Mouse (Mus musculus): ENCODE data around the gene Ajap1. TPM values are rescaled to one million over a fixed set of nuclear protein-coding genes. Genes with fewer than 3 reads are reported as not detected.

Gene Ajap1
- total RNA-seq (2021) = 10 to 100 TPM; 48.3 to 49.0 TPM
- long read RNA-seq, experiment 1, transcript Ajap1-201 (6 exons, 3,048 nt) = major isoform, 66 of 78 reads
- long read RNA-seq, experiment 1, partial matches to known transcripts = 3 of 78 reads
- long read RNA-seq, experiment 1, other reads (novel, unspliced or antisense) = 8 of 78 reads
- long read RNA-seq, experiment 2, transcript Ajap1-201 (6 exons, 3,048 nt) = major isoform, 106 of 132 reads
- long read RNA-seq, experiment 2, partial matches to known transcripts = 10 of 132 reads
- long read RNA-seq, experiment 2, other reads (novel, unspliced or antisense) = 16 of 132 reads

DNA sequence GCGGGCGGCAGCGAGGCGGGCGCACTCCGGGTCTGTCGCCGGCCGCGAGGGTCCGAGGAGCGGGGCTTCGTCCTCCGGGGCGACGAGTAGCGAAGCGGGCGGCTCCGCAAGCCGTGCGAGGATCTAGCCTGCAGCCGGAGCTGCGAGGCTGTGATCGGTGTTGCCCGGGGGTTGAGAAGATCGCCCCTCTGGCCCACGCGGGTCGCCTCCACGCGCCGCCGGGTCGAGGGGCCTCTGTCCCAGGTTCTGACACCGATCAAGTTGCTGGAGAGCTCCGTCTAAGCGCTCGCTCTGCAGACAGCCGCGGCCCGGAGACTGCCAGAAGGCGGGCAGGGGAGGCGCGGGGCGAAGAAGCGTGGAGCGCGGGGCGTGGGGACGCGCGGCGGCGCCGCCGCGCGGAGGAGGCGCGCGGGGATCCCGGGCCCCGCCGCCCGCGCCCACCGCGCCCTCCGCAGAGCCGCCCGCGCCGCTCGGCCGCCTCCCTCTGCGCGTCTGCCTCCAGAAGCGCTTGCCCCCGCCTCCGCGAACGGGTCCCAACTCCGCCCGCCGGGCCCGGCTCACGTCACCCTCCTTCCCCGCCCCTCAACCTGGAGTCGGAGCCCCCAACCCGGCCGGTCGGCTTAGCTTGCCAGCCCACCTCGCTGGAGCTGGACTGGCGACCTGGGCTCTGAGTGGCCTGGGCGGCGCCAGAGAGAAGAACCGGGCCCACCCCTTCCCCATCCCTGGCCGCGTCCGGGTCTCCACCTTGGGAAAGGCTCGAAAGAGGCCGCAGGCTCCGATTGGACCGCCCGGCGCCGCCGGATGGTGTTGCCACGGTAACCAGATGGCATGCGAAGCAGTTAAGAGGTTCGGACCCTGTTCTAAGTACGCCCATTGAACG lies at the start of gene Ajap1:
Ajap1 (minus strand) TSS at position 353 of the 880 bp plus-strand sequence.
- peak; percentile 61 to 67 for DNase-seq (ENCODE audit: low spot score in 2 of 2)
- TF ChIP-seq CTCF (conservative IDR thresholded peaks at IDR 0.05) = no peak
- Histone ChIP-seq H3K4me3 (peak within 1 kb of the TSS; percentile 73), H3K27ac (peak within 1 kb of the TSS; percentile 95)

DNA sequence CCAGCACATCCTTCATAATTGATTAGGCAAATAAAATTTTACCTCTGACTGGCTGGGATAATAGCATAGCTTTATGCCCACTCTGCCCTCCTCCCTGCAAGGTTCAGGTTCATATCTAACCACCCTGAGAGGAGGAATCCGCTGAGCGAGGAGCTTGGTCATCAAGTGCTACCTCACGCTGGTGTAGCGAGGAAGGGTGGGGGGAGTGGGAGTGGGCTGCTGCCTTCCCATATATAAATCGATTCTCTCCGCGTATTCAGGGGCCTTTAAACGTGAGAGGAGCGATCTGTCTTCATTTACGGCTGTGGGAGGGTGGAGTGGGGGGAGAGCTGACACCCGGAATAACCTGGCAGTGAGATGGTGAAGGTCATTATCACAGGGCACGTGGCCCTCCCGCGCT lies 47.9 kb upstream of the Ajap1 start:
- TF ChIP-seq CTCF (conservative IDR thresholded peaks at IDR 0.05) = no peak
- no peak for DNase-seq (ENCODE audit: low spot score in 2 of 2)
- H3K27ac ChIP-seq = no peak overlapping the region
- H3K4me3 ChIP-seq = no peak overlapping the region

- TF ChIP-seq CTCF (conservative IDR thresholded peaks at IDR 0.05) = no peak
- no peak for DNase-seq (ENCODE audit: low spot score in 2 of 2)
- Histone ChIP-seq H3K4me3 (no peak overlapping the region), H3K27ac (no peak overlapping the region)
Observed at GRCm38 (mm10) chr4:153521601-153522000, 39.0 kb upstream of the Ajap1 start.

DNA sequence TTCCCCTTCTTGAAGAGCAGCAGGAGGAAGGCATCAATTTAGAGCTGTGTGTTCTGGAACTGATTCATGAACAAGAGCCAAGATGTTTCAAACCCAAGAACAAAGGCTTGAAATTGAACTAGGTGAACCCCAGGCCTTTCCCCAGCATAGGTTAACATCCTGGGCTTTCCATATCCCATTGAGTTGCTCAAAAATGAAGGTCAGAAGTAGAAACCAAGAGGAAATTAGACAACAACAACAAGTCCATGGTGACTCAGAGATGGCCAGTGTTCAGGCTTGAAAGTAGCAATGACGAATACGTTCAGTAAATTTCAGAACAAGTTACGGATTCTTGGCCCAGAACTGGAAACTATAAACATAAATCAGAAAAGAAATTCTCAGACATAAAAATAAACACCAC lies 37.3 kb upstream of the Ajap1 start:
- H3K4me3 ChIP-seq = no peak overlapping the region

GRCm38 (mm10) chr4:153519289-153519688 lies 36.7 kb upstream of the Ajap1 start:
- DNase-seq (ENCODE audit: low spot score in 2 of 2) = no peak
- no peak overlapping the region for H3K4me3 ChIP-seq
- no peak for TF ChIP-seq CTCF (conservative IDR thresholded peaks at IDR 0.05)
- no peak overlapping the region for H3K27ac ChIP-seq

More for the DNA sequence above, 37.3 kb upstream of the Ajap1 start:
- TF ChIP-seq CTCF (conservative IDR thresholded peaks at IDR 0.05) = no peak
- no peak overlapping the region for H3K27ac ChIP-seq
- DNase-seq (ENCODE audit: low spot score in 2 of 2) = no peak

- Histone ChIP-seq H3K27ac (no peak overlapping the region), H3K4me3 (no peak overlapping the region)
- no peak for DNase-seq (ENCODE audit: low spot score in 2 of 2)
- TF ChIP-seq CTCF (conservative IDR thresholded peaks at IDR 0.05) = no peak
Observed at GRCm38 (mm10) chr4:153515786-153516185, 33.2 kb upstream of the Ajap1 start.

- H3K4me3 ChIP-seq = no peak overlapping the region
- no peak for DNase-seq (ENCODE audit: low spot score in 2 of 2)
- TF ChIP-seq CTCF (conservative IDR thresholded peaks at IDR 0.05) = no peak
- no peak overlapping the region for H3K27ac ChIP-seq
Observed at GRCm38 (mm10) chr4:153514071-153514470, 31.5 kb upstream of the Ajap1 start.

- no peak overlapping the region for H3K4me3 ChIP-seq
- no peak for TF ChIP-seq CTCF (conservative IDR thresholded peaks at IDR 0.05)
- no peak for DNase-seq (ENCODE audit: low spot score in 2 of 2)
- no peak overlapping the region for H3K27ac ChIP-seq
Observed at GRCm38 (mm10) chr4:153511530-153511929, 28.9 kb upstream of the Ajap1 start.

DNA sequence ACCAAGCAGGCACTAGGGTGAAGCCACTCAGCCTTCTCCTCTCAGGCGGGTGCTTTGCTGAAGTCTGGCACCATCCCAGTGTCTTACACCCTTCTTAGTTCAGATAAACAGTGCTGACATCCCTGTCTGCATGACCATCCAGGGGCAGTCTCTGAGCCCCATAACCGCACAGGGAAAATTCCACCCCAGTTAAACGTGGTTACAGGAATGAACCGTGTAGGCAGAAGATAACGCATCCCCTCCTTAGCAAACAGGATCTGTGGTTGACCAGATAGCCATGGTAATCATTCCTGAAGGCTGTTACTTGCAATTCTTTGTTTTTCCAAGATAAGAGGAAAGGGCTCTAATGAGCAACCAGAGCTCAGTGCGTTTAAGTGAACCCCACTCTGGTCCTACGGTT lies 19.3 kb upstream of the Ajap1 start:
- no peak for TF ChIP-seq CTCF (conservative IDR thresholded peaks at IDR 0.05)
- Histone ChIP-seq H3K4me3 (no peak overlapping the region), H3K27ac (no peak overlapping the region)
- no peak for DNase-seq (ENCODE audit: low spot score in 2 of 2)

DNA sequence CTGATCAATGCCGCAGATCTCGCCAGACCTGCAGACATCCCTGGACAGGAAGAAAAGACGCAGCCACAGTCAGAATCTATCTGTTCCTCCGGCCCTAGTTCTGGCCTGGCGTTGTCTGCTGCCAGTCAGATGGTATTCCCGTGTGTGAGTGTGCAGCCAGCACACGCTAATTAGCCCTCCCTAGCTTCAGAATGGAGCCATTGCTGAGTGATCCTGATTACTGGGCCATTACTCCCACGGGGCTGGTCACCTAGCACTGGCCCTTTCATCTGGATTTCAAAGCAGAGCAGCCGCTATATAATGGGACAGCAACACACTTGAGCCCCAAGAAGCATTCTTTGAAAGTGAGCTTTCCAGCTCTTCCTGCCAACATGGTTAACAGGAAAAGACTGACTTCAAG lies 9.8 kb upstream of the Ajap1 start:
- DNase-seq (ENCODE audit: low spot score in 2 of 2) = no peak
- TF ChIP-seq CTCF (conservative IDR thresholded peaks at IDR 0.05) = no peak
- Histone ChIP-seq H3K4me3 (no peak overlapping the region), H3K27ac (no peak overlapping the region)

GRCm38 (mm10) chr4:153489116-153489515 lies 6.5 kb upstream of the Ajap1 start:
- H3K27ac ChIP-seq = no peak overlapping the region
- no peak for DNase-seq (ENCODE audit: low spot score in 2 of 2)
- no peak for TF ChIP-seq CTCF (conservative IDR thresholded peaks at IDR 0.05)
- no peak overlapping the region for H3K4me3 ChIP-seq

GRCm38 (mm10) chr4:153485913-153486312 lies 3.3 kb upstream of the Ajap1 start:
- no peak overlapping the region for H3K4me3 ChIP-seq
- TF ChIP-seq CTCF (conservative IDR thresholded peaks at IDR 0.05) = no peak

GRCm38 (mm10) chr4:153484392-153484791 lies 1.8 kb upstream of the Ajap1 start:
- Histone ChIP-seq H3K27ac (no peak overlapping the region), H3K4me3 (no peak overlapping the region)
- DNase-seq (ENCODE audit: low spot score in 2 of 2) = peak; percentile 66 to 85
- peak; percentile 93 for TF ChIP-seq CTCF (conservative IDR thresholded peaks at IDR 0.05)

More at GRCm38 (mm10) chr4:153485913-153486312, 3.3 kb upstream of the Ajap1 start:
- no peak for DNase-seq (ENCODE audit: low spot score in 2 of 2)
- no peak overlapping the region for H3K27ac ChIP-seq
